Mouse (Mus musculus) stomach, embryonic 16.5 days (tissue): ENCODE data around the gene Grasp. TPM values are rescaled to one million over a fixed set of nuclear protein-coding genes. Genes with fewer than 3 reads are reported as not detected.

Experiments
- ATAC-seq: fragments of 200-750 bp; cut with Nextera tagmentation; 2 replicates; pipeline ENCODE4 v1.8.0; 2017; ENCODE audit warnings: moderate number of reproducible peaks, moderate TSS enrichment; ENCODE audit not compliant: insufficient read depth, low FRiP score
- H3K27ac ChIP-seq: fragments of 300-500 bp; sonication (generic); 2 replicates; pipeline ENCODE4 v1.5.1; 2014; ENCODE audit warnings: low read length
- H3K27me3 ChIP-seq: fragments of 300-500 bp; sonication (generic); 2 replicates; pipeline ENCODE4 v1.6.1; 2014; ENCODE audit warnings: low read length, control low read depth, mixed read lengths; ENCODE audit not compliant: control insufficient read depth, insufficient read depth
- H3K36me3 ChIP-seq: fragments of 300-500 bp; sonication (generic); 2 replicates; pipeline ENCODE4 v1.6.1; 2014; ENCODE audit warnings: low read length; ENCODE audit not compliant: control insufficient read depth, insufficient read depth
- H3K4me1 ChIP-seq: fragments of 300-500 bp; sonication (generic); 2 replicates; pipeline ENCODE4 v1.6.1; 2014; ENCODE audit warnings: low read length, control low read depth, mixed read lengths; ENCODE audit not compliant: control insufficient read depth, insufficient read depth
- H3K4me2 ChIP-seq: fragments of 300-500 bp; sonication (generic); 2 replicates; pipeline ENCODE4 v1.6.1; 2014; ENCODE audit warnings: low read depth, low read length, mixed read lengths
- H3K4me3 ChIP-seq: fragments of 300-500 bp; sonication (generic); replicated peaks from 2 replicates; pipeline ENCODE4 v1.5.1; 2014; ENCODE audit warnings: mild to moderate bottlenecking, low read length
- H3K9ac ChIP-seq: fragments of 300-500 bp; sonication (generic); 2 replicates; pipeline ENCODE4 v1.6.1; 2014; ENCODE audit warnings: low read length
- H3K9me3 ChIP-seq: fragments of 300-500 bp; sonication (generic); replicated peaks from 2 replicates; pipeline ENCODE4 v1.6.1; 2016; ENCODE audit warnings: low read length, control low read depth; ENCODE audit not compliant: control insufficient read depth
- WGBS: fragments of 180-500 bp; shearing (Covaris S2); extraction: QIAGEN DNeasy Blood & Tissue Kit; methylation state at CpG from one replicate; pipeline ENCODE4 v1.1.7; 2014; 5-methylcytosine and 5-hydroxymethylcytosine counted together
- polyA plus RNA-seq: library from polyadenylated mRNA; unstranded; fragments of >200 nt; fragmentation: Nextera tagmentation; extraction: Ambion mirVana; gene quantifications from 2 replicates; pipeline ENCODE4 v1.2.1, GENCODE M21; 2015

Gene Grasp
- polyA plus RNA-seq, 1 experiment from 2014 or later: 2.1 TPM

- no peak for ATAC-seq
- no peak overlapping the region for H3K27ac ChIP-seq
Observed at GRCm38 (mm10) chr15:101216036-101216435, 8.0 kb upstream of the Grasp start.

GRCm38 (mm10) chr15:101220905-101221297, 3.1 kb upstream of the Grasp start:
- H3K4me2 ChIP-seq: no peak overlapping the region
- WGBS: 11% methylated on average over 8 of the region's 8 CpGs

More at GRCm38 (mm10) chr15:101216036-101216435, 8.0 kb upstream of the Grasp start:
- H3K4me3 ChIP-seq: no peak overlapping the region
- H3K4me2 ChIP-seq: no peak overlapping the region
- no peaks in the 10 kb centered on the region for H3K27me3 ChIP-seq
- H3K4me1 ChIP-seq: peaks cover 11% of the 10 kb centered on the region; the same call in 1 of the 2 replicates
- no peaks in the 10 kb centered on the region for H3K9me3 ChIP-seq
- peaks cover 9% of the 10 kb centered on the region for H3K36me3 ChIP-seq
- WGBS: 83% methylated on average over 4 of the region's 4 CpGs
- H3K9ac ChIP-seq: no peak overlapping the region

GRCm38 (mm10) chr15:101221298-101222104, 2.5 kb upstream of the Grasp start:
- WGBS: 4% methylated on average over 14 of the region's 14 CpGs
- Histone ChIP-seq H3K27me3 (no peaks in the 10 kb centered on the region), H3K4me3 (peak overlapping the region; percentile 27), H3K27ac (peak overlapping the region; percentile 48), H3K4me1 (peaks cover 44% of the 10 kb centered on the region), H3K36me3 (no peaks in the 10 kb centered on the region), H3K9ac (peak overlapping the region; percentile 36), H3K4me2 (peak overlapping the region; percentile 47), H3K9me3 (no peaks in the 10 kb centered on the region)
- ATAC-seq: peak; percentile 65

More at GRCm38 (mm10) chr15:101220905-101221297, 3.1 kb upstream of the Grasp start:
- Histone ChIP-seq H3K27me3 (no peaks in the 10 kb centered on the region), H3K9me3 (no peaks in the 10 kb centered on the region), H3K4me1 (peaks cover 44% of the 10 kb centered on the region), H3K4me3 (no peak overlapping the region), H3K27ac (peak overlapping the region; percentile 17; the same call in 1 of the 2 replicates), H3K36me3 (no peaks in the 10 kb centered on the region), H3K9ac (no peak overlapping the region)
- ATAC-seq: peak; percentile 3; the same call in 1 of the 2 replicates

- Histone ChIP-seq H3K9ac (0 out of 2 replicates have a peak overlapping the region, but pooled peaks have one; percentile 91), H3K9me3 (no peaks in the 10 kb centered on the region), H3K27me3 (no peaks in the 10 kb centered on the region), H3K4me3 (no peak overlapping the region), H3K4me2 (no peak overlapping the region), H3K4me1 (peaks cover 57% of the 10 kb centered on the region), H3K27ac (no peak overlapping the region), H3K36me3 (no peaks in the 10 kb centered on the region)
- no peak for ATAC-seq
- WGBS: 55% methylated on average over 13 of the region's 13 CpGs
Observed at GRCm38 (mm10) chr15:101222897-101223482, 998 bp upstream of the Grasp start.

- peak overlapping the region; percentile 78; the same call in 1 of the 2 replicates for H3K27ac ChIP-seq
- H3K27me3 ChIP-seq: no peaks in the 10 kb centered on the region
- 12% methylated on average over 5 of the region's 5 CpGs for WGBS
- no peaks in the 10 kb centered on the region for H3K9me3 ChIP-seq
- H3K9ac ChIP-seq: peak overlapping the region; percentile 91
- peak overlapping the region; percentile 81 for H3K4me3 ChIP-seq
- peaks cover 63% of the 10 kb centered on the region for H3K4me1 ChIP-seq
- H3K36me3 ChIP-seq: no peaks in the 10 kb centered on the region
- ATAC-seq: no peak
- H3K4me2 ChIP-seq: peak overlapping the region; percentile 62
Observed at GRCm38 (mm10) chr15:101223596-101223995, 392 bp upstream of the Grasp start.

- H3K4me3 ChIP-seq: peak overlapping the region; percentile 81
- no peak for ATAC-seq
- peak overlapping the region; percentile 62 for H3K4me2 ChIP-seq
- H3K4me1 ChIP-seq: peaks cover 71% of the 10 kb centered on the region
- 4% methylated on average over 14 of the region's 14 CpGs for WGBS
- H3K9me3 ChIP-seq: no peaks in the 10 kb centered on the region
- no peaks in the 10 kb centered on the region for H3K27me3 ChIP-seq
- peak overlapping the region; percentile 91 for H3K9ac ChIP-seq
- peak overlapping the region; percentile 78 for H3K27ac ChIP-seq
- H3K36me3 ChIP-seq: peaks cover 7% of the 10 kb centered on the region; the same call in 1 of the 2 replicates
Observed at GRCm38 (mm10) chr15:101224977-101225376, 989 bp downstream of the Grasp start.

- H3K27me3 ChIP-seq: no peaks in the 10 kb centered on the region
- H3K9me3 ChIP-seq: no peaks in the 10 kb centered on the region
- peak overlapping the region; percentile 88 for H3K27ac ChIP-seq
- peak; percentile 62 for ATAC-seq
- peaks cover 63% of the 10 kb centered on the region for H3K4me1 ChIP-seq
- H3K4me3 ChIP-seq: peak overlapping the region; percentile 13; the same call in 1 of the 2 replicates
- H3K36me3 ChIP-seq: peaks cover 21% of the 10 kb centered on the region
- peak overlapping the region; percentile 34 for H3K9ac ChIP-seq
- H3K4me2 ChIP-seq: peak overlapping the region; percentile 43
- WGBS: 26% methylated on average over 7 of the region's 7 CpGs
Observed at GRCm38 (mm10) chr15:101227971-101228370, 4.0 kb downstream of the Grasp start.

GRCm38 (mm10) chr15:101228866-101229590, 5.0 kb downstream of the Grasp start:
- 67% methylated on average over 21 of the region's 21 CpGs for WGBS

More at GRCm38 (mm10) chr15:101228866-101229590, 5.0 kb downstream of the Grasp start:
- H3K27me3 ChIP-seq: no peaks in the 10 kb centered on the region
- H3K4me2 ChIP-seq: peak overlapping the region; percentile 43
- no peak for ATAC-seq
- no peak overlapping the region for H3K4me3 ChIP-seq
- no peaks in the 10 kb centered on the region for H3K9me3 ChIP-seq
- H3K4me1 ChIP-seq: peaks cover 59% of the 10 kb centered on the region
- peaks cover 21% of the 10 kb centered on the region for H3K36me3 ChIP-seq
- peak overlapping the region; percentile 88 for H3K27ac ChIP-seq
- 0 out of 2 replicates have a peak overlapping the region, but pooled peaks have one; percentile 33 for H3K9ac ChIP-seq
